Mouse (Mus musculus) cerebellum, postnatal 4 days (tissue): ENCODE measurements around the gene Mboat2.
A peak's percentile ranks its signal among the peaks of the same experiment; 100 is the strongest.

Experiments
- DNase-seq, 2 experiments: peaks; one replicate each; pipeline ENCODE4 v3.0.0; 2022; ENCODE audit warnings: low spot score in 2 of 2, mixed read lengths in 1 of 2

Gene Mboat2

DNA sequence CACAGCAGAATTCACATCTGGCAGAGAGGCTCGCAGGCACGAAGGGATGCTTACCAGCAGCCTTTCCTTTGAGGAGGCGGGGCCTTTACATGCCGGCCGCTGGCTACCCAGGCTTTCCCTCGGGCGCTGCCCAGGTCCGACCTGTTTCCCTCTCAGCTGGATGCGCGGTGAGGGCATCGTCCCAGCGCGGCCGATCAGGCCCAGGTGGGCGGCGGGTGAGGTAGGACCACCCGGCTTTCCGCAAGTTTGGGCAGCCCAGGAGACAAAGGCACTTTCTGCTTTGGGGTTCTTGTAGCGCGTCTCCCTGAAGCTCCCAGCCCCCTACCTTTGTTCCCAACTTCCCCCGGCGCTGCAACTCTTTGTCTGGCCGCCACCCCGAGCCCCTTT lies at the start of gene Mboat2:
Gene Mboat2 (plus strand): TSS at position 114 of the 387 bp plus-strand sequence.
- no peak for DNase-seq

DNA sequence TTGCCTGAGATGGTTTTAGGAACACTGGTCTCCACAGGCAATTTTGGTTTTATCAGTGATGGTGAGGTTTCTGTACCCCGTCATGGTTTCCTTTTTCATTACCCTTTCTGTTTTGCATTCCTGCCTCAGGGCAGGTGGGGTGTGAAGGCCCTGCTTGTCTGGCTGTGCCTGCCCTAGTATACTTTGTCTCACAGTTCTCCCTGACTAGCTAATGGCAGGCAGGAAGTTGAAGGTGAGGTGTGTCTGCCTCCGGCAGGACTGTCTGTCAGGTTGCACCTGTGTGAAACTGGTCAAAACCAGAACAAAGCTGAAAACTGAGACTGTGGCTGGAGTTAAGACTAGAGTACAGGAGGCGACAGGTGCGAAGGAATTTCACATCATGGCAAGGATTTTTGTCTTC lies 46.9 kb upstream of the Mboat2 start:
- DNase-seq = no peak

DNA sequence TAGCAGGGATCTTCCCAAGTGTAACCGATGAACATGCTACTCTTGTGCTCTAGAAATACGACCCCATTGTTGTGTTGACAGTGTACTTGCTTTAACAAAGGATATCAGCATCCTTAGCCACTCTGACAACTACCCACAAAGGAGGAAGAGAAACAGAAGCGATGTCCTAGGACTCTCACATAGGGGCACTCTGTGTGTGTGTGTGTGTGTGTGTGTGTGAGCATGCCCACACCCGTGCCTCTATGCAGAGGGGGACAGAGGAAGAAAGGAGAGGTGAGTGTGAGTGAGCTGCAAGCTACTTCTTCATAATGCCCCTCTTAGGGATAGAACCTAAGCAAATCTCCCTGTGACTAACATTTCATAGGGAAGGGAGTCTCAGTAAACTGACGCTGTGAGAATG lies 44.8 kb upstream of the Mboat2 start:
- DNase-seq = no peak

DNA sequence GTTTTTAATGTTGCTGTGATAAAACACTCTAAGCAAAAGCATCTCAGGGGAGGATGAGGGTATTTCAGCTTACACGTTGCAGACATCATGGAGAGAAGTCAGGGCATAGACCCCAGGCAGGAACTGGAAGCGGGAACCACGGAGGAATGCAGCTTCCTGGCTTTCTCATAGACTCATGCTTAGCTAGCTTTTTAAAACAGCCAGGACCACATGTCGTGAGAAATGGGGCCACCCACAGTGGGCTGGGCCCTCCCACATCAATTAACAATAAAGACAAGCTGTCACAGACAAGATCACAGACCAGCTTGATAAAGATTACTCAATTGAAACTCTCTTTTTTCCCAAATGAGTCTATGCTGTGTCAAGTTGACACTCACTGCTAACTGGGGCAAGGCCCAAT lies 44.4 kb upstream of the Mboat2 start:
- no peak for DNase-seq

DNA sequence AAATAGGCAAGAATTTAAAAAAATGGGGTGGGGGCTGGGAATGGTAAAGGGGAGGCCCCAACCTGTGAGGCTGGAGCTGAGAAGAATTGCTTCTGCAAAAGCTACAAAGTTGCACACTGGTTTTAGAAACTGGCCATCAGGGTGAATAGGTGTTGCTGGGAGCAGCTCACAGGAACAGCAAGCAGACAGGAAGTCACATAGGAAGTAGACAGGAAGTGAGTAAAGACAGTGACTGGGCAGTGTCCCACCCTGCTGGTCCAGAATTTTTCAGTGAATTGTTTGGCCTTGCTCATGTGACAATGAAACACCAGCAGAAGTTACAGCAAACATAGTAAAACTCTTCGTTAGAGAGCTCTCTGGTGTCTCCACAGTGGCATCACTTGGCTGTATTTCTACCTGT lies 41.0 kb upstream of the Mboat2 start:
- no peak for DNase-seq

DNA sequence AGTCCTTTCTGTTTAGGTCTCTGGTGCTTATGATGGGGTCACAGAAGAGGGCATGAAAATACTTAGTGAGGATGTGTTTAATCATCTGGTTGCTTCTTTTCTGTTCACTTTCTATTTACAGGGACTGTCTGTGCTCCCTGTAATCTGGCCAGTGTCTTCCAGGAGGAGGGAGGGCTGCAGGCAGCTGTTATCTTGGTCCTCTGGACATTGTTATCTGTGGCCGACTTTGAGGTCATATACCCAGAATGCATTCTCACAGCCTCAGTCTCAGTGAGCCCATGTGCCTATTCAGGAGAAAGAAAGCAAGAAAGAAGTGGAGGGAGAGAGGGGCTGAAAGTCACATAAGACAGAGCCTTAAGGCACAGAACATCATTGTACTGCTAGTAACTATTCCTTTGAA lies 19.4 kb upstream of the Mboat2 start:
- no peak for DNase-seq

DNA sequence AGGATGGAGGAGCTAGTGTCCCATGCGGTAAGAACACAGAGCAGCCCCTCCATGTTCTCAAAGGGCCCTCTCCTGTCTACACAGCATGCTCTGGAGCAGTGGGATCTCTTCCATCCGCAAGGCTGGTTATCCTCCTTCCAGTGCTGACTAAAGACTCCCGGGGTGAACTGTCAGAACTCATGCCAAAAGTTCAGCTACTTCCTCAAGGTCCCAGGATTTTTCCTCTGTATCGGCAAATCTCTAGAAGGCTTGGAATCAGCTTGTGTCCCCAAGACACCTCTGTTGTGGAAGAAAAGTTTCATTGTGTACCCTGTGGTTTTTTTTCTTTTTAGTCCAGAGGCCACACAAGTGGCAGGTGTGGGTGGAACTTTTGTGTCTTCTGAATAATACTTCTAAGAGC lies 18.8 kb upstream of the Mboat2 start:
- DNase-seq = no peak

DNA sequence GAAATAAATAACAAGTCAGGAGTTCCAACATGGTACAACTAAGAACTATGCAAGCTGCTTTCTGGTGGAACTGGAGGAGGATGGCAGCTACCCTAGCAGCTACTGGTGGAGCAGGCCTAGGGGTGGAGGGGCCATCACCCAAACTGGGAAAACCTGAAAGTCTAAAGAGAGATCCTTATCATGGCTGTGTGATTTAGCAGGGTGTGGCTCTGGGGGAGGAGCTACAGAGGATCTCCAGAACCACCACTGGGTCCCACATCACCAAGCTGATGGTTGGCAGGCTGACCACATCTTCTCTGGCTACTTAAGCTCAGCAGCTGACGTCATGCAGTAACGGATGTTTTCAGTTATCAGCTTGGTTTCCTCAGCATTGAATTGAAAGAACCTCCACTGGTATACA lies 7.8 kb upstream of the Mboat2 start:
- no peak for DNase-seq

DNA sequence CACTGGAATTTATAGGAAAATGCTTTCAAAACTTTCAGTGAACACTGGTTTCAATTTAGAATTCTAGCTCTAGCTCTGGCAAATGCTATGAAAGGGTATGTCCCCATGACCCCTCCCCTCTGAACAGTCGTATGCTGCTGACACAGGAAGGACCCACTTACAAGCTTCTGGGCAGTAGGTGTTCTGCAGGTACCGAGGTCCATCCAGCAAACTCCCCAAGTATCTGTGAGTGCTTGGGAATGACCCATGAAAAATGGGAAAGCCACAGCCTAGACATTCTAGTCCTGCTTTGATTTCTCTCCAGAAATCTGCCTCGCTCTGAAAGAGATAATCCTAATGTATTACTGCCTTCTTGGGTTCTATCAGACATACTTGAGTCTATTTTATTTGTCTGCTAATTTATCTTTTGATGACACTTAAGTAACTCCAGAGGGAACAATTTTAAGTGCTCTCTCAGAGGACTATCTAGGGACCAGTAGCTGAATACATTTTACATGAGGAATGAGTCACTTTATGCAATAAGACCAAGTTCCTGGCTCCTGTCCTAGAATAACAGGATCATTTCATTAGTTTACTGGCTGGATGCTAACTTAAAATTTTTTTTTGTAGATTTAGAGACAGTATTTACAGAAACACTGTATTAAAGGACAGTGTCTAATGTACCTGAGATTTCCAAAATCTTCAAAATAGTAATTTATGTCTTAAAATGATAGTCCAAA lies 6.9 kb upstream of the Mboat2 start:
- no peak for DNase-seq

DNA sequence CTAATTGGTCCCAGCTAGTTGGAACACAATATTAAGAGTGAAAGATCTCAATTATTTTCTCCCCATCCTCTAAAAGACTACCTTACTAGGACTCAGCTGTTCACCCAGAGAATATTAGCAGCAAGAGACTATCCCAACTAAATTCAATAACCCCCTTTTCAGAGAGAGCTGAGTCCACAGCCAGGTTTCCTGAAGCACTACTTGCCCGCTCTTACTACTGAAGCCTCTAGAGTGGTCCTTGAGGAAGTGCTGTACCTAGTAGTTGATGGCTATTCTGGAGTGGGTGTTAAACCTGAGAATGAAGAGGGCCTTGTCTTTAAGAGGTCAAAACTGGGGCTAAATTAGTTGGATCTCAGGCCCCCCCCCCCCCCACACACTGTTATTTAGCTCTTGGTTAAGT lies 593 bp upstream of the Mboat2 start:
- DNase-seq = no peak

DNA sequence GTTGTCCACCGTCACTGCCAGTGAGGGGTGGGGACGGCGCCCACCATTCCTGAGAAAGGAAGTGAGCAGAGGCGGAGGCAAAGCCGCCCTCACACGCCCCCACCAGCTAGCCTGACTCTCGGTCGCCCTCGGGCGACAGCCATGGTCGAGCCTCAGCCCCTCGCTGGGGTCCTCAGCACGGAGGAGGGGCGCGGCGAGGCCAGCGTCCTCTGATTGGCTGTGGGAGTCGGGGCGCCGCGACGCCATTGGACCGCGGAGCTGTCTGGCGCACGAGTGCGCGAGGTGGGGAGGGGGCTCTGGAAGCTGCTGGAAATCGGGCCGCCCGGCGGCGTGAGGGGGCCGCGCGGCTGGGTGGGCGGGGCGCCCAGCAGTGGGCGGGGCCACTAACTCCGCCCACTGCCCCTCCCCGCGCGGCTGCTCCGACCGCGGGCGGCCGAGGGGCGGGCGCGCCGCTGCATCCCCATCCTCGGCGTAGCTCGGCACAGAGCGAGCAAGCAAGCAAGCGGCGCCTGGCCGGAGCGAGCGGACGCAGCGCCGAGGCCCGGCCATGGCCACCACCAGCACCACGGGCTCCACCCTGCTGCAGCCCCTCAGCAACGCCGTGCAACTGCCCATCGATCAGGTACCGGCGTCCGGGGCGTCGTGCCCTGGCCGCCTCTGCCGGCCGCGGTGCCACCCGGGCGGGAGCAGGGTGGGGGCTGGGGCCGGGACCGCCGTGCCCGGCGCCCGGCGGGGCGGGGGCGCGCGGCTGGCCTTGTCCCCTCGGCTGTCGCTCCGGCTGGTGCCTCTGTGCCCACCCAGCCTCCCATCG lies 679 bp downstream of the Mboat2 start:
- peak; percentile 94 to 97 for DNase-seq

DNA sequence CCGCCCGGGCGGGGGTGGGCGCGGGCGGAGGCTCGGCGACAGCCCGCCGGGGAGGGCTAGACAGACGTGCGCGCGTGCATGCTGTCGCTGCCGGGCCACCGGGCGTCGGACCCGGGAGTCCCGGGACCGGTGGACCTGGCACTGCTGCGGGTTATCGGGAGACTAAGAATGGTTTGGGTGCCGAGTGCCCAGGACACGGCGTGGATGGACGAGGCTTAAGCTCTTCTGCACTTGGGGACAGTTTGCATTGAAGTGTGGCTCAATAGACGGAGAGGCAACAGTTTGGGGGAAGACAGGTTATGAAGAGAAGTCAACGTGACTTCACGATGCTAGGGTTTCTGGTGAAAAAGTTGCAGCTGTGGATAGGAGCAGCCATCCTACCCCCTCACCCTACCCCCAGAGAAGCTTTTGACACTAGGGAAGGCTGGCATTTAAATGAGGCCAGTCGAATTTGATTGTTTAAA lies 1.3 kb downstream of the Mboat2 start:
- DNase-seq = no peak

DNA sequence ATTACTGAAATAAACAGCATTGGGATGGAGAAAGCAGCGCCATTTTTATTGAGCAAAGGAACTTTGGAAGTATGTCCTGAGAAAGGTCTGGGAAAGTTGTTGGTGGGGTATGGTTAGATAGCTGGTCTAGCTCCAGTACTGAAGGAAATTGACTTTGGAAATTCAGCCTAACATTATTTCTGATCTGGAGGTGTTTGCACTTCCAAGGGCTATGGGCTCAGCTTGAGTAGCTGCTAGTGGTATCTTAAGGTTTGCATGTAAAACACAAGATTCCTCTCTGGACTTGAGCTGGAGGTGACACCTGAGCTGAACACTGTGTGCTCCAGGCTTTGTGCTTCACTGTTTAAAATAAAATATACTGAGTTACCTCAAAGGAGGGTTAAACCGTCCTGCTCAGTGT lies 1.8 kb downstream of the Mboat2 start:
- DNase-seq = no peak

DNA sequence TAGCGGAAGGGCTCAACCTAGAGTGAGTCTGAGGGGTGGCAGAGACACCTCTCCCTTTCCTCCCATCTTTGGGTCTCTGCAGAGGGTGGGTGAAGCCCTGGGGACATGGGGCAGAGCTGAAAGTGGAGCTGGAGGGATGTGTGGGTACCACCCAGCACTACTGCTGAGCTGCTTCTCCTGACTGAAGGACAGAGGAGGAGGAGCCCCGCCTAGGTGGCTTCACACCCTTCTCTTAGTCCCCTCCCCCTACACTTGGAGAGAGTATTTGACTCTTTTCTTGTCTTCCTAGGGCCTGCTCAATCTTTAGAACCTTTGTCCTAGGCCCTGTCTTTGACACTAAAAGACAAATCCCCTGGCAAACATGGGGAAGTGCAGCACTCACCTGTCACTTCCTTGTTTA lies 7.3 kb downstream of the Mboat2 start:
- DNase-seq = no peak

DNA sequence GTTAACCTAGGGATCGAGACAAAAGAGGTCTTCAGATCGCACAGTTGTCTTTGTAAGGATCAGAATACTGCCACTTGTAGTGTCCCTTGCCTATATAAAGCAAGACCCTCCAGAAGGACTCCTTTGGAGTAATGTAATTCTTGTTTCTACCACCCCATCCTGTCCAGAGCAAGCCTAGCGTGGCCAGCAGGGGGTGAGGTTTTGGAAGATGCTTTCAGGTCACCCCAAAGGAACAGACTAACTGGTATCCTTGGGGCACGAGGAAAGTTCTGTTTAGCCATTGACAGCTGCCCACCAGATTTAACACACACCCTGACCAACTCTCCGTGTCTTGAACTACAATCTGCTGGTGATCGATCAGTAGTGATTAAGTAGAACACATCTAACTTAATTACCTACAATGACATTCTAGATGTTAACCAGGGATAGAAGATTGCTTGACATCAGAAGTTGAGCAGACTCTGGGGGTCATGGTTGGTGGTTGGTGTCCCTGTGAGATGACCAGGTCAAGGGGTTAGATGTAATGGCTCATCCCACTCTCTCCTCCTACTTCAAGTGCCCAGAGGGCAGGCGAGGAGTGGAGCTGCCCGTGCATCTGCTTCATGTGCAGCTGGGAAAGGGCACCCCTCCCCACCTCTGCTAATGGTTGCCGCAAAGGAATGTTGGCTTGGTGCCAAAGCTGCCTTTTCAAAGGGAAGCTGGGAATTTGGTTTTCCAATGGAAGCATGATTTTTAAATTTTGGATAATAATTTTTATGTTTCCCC lies 10.6 kb downstream of the Mboat2 start:
- DNase-seq = no peak

DNA sequence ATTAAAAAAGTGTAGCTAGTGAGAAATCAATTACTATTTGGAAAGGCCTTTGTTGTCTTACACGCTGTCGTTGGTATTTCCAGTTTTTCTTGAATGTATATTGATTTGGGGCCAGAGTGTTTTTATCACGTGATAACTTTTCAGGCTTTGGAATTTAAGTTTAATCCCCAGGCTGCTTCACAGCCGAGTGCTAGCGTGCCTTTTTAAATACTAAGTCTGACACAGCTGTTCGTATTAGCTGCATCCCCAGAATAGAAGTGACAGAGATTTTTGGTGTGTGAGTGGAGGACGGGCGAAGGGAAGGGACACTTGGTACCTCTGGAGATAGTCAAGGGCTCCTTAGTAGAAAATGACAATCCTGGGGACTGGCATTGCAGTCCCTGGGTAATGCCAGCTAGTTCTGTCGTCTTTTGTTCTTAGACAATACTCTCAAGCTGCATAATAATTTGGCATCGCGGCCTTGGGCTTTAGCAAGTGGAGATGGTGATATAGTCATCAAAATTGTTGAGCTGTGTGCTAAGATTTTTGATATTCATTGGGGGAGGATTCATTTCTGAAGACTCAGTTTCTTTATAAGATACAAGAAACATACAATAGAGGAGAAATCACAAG lies 11.7 kb downstream of the Mboat2 start:
- no peak for DNase-seq

DNA sequence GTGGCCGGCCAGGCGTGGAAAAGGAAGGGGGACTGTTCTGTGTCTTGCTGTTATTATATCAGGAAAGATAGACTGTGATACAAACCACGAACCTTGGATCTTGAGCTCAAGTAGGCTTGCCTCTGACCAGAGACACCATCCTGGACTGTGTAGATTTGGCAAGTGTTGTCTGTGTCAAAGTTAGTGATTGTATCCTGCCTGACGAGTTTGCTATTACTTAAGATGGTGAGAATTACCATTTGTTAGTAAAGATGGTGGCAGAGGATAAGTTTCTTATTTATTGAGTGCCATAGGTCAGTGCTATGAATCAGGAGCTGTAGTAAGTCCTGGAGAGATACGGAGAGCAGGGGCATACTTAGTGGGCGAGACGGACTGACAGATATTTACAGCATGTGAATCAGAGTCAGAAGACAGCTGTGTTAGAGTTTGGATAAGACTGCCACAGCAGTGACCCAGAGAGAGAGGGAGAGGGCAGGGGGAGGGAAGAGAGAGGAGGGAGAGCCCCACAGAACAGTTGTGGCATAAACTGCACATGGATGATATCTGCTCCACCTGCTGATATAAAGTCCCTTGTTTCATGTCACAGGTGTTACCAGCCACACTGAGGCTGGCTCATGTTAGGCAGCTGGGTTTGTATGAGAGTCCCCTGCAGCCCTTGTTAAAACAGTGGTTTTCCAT lies 12.9 kb downstream of the Mboat2 start:
- no peak for DNase-seq

DNA sequence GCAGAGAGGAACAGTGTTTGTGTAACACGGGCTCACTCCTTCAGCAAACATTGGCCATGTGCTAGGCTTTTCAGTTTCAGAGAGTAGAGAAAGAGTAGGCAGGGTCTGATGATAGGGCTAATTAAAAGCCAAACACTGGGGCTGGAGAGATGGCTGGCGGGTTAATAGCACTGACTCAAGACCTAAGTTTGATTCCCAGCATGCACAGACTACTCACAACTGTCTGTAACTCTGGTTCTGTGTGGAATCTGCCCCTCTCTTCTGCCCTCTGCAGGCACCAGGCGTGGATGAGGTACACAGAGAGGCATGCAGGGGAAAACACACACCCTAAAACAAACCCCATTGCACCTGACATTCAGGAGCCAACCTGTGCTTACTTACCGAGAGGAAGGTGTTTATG lies 14.7 kb downstream of the Mboat2 start:
- no peak for DNase-seq

DNA sequence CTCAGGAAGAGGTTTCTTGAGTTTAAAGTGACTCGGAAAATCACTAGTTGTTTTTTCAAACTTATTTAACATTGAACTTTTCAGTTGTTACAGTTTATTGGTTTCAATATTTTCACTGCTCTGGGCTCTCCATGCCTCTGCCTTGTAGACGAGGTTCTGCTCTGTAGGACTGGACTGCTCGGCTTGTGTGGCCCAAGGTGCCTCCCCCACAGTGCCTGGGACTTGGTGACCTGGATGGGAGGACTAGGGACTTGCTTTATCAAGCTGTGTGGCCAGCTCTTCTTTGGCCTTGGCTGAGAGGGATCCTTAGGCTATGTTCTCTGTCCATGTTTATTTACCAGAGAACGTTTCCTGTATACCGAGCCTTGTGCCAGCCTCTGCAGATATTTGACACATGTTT lies 17.4 kb downstream of the Mboat2 start:
- DNase-seq = no peak

DNA sequence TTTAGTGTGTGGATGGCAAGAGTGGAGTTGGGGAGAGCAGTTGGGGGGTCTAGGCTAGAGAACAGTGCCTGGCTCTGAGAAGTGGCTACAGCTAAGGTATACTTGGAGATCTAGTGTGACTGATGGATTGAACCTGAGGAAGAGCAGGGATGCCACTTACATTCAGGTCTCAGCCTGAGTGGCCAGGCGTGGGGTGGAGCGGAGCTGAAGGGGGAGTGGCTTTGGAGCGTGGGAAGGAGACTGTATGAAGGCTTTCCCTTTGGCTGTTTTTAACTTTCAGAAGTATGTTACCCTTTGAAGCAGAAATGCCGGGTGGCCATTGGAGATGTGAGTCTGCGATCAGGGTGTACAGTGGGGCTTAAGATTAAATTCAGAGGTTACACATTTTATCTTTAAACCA lies 26.7 kb downstream of the Mboat2 start:
- DNase-seq = no peak

DNA sequence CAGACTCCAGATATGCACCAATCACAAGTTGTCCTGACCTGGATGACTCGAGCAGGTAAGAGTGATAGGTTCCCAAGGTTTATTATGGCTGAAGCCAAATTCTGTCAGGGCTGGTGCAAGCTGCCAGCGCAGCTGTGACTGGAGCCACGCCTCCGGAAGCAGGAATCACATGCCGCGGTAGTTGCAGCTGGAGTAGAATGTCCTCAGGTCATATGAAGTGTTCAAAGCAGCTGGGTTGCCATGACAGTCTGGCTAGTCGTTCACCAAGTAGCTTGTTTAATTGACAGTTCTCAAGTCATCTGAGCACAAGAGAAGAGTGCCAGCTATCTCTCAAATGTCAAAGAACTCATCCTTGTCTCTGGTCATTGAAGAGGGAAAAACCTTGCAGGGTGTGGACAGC lies 28.7 kb downstream of the Mboat2 start:
- DNase-seq = no peak

DNA sequence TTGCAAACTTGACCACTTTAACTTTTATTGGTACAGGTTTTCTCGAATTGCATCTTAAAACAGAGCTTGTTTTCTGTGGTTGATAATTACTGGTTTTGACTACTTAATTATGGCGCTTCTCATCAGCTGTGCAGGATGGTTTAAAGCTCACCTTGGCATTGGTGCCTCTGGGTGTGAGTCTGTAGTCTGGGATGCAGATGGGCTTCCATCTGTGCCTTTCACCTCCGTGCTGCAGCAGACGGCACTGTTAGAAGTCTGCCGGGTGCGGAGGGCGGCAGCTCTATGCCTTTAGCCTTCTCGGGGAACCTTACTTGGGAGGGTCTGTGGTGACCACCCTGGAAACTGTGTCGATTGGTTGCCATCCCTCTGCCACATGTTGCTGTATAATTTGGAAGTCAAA lies 29.8 kb downstream of the Mboat2 start:
- no peak for DNase-seq
